Comparison of ENCODE assay signal across 15 mouse cellular contexts in genomic region chr1:88505697-88506096, GRCm38 (mm10). TPM values are rescaled to one million over a fixed set of nuclear protein-coding genes. Genes with fewer than 3 reads are reported as not detected.
"Had no signal": no experiment of that assay in that cellular context is flagged by ENCODE, and none has a peak within 500 bp of the region (broad histone marks: within the 10 kb centered on the region; RNA-seq: fewer than 3 reads in every experiment).

No protein-coding gene starts in this region.

- DNase-seq: kidney, adult 11 months; kidney, postnatal 14 days; left cerebral cortex, postnatal 4 days; lung, adult 2 months; lung, postnatal 36 days; right cerebral cortex, postnatal 14 days had no signal

- H3K9ac ChIP-seq: liver, embryonic 14.5 days; neural tube, embryonic 13.5 days had no signal

- H3K4me3 ChIP-seq: neural tube, embryonic 13.5 days had no signal

- H3K4me2 ChIP-seq: midbrain, embryonic 11.5 days; neural tube, embryonic 13.5 days had no signal

- ATAC-seq: lung, postnatal 0 days; midbrain, embryonic 16.5 days had no signal

- H3K36me3 ChIP-seq: neural tube, embryonic 13.5 days had no signal

- H3K27ac ChIP-seq: liver, embryonic 14.5 days; neural tube, embryonic 13.5 days had no signal

- H3K9me3 ChIP-seq: neural tube, embryonic 13.5 days had no signal

RNA-seq across cellular contexts. Expression of gene Glrp1, which starts 4.2 kb away (rescaled TPM):
- total RNA-seq: layer of hippocampus, postnatal 14 days; left cerebral cortex, adult 18-20 months; left cerebral cortex, postnatal 4 days had no signal
- polyA plus RNA-seq: large intestine, adult 2 months; limb, embryonic 14.5 days; midbrain, embryonic 11.5 days; midbrain, embryonic 16.5 days; neural tube, embryonic 13.5 days had no signal
